Mouse (Mus musculus) erythroblast, embryonic 14.5 days (primary cell): Measurements from ENCODE around the gene Dmxl2.

Source experiments
- GATA1 ChIP-seq: IDR thresholded peaks from 2 replicates; pipeline ENCODE4 v1.6.1; 2012; ENCODE audit warnings: low read length, inconsistent platforms, mixed read lengths
- TAL1 ChIP-seq: IDR thresholded peaks from 3 replicates; pipeline ENCODE4 v1.6.1; 2012; ENCODE audit warnings: low read length, inconsistent platforms, mixed read lengths

DNA sequence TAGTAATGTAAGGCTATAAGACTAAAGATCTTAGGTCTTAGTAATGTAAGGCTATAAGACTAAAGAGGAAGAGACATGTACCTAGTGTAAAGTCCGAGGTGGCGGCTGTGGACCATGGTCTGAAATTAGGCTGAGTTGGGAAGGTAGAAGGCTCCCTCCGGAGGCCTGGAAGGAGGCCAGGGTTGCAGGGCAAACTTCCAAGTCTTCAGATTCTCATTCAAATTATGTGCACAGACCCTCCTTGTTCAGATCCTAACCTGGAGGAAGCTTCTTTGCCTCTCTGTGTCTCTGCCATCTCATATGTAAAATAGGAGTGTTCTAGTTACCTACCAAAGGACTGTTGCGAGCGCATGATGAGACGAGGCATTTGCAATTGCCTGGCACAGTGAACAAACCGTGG lies 34.8 kb upstream of the Dmxl2 start:
- TF ChIP-seq GATA1 (no peak), TAL1 (no peak)
